Mouse (Mus musculus): ENCODE measurements around the gene Gadd45b. TPM values are rescaled to one million over a fixed set of nuclear protein-coding genes. Genes with fewer than 3 reads are reported as not detected.
A peak's percentile ranks its signal among the peaks of the same experiment; 100 is the strongest.

Gene Gadd45b
- polyA plus RNA-seq, 1 experiment from 2014 or later = 21.3 TPM

GRCm38 (mm10) chr10:80971533-80971932, 41.7 kb downstream of the Gadd45b start:
- Histone ChIP-seq H3K9ac (ENCODE audit: low read depth, low read length) (no peak overlapping the region), H3K9me3 (replicated peaks; ENCODE audit: control insufficient read depth, low read length) (peaks cover 4% of the 10 kb centered on the region; the same call in 1 of the 2 replicates)
- no peak for ATAC-seq (replicated peaks; ENCODE audit: insufficient number of reproducible peaks, low FRiP score, low TSS enrichment)

GRCm38 (mm10) chr10:80972071-80972987, 42.5 kb downstream of the Gadd45b start:
- Histone ChIP-seq H3K4me1 (ENCODE audit: control insufficient read depth, insufficient read depth, low read length) (peaks cover 11% of the 10 kb centered on the region), H3K4me2 (no peak overlapping the region), H3K27me3 (ENCODE audit: control insufficient read depth, insufficient read depth, low read length) (peaks cover 2% of the 10 kb centered on the region; the same call in 1 of the 2 replicates), H3K4me3 (ENCODE audit: low read depth, low read length) (no peak overlapping the region), H3K27ac (ENCODE audit: low read depth, low read length) (0 out of 2 replicates have a peak overlapping the region, but pooled peaks have one; percentile 41), H3K36me3 (ENCODE audit: control insufficient read depth, insufficient read depth, low read length) (no peaks in the 10 kb centered on the region), H3K9me3 (replicated peaks; ENCODE audit: control insufficient read depth, low read length) (peaks cover 4% of the 10 kb centered on the region; the same call in 1 of the 2 replicates), H3K9ac (ENCODE audit: low read depth, low read length) (no peak overlapping the region)
- ATAC-seq (replicated peaks; ENCODE audit: insufficient number of reproducible peaks, low FRiP score, low TSS enrichment) = no peak
- WGBS (ENCODE audit: insufficient replicate concordance) = 37% methylated on average over 11 of the region's 11 CpGs

More at GRCm38 (mm10) chr10:80971533-80971932, 41.7 kb downstream of the Gadd45b start:
- WGBS (ENCODE audit: insufficient replicate concordance) = 71% methylated on average over 15 of the region's 15 CpGs
- peaks cover 2% of the 10 kb centered on the region; the same call in 1 of the 2 replicates for H3K27me3 ChIP-seq (ENCODE audit: control insufficient read depth, insufficient read depth, low read length)
- no peaks in the 10 kb centered on the region for H3K36me3 ChIP-seq (ENCODE audit: control insufficient read depth, insufficient read depth, low read length)
- H3K27ac ChIP-seq (ENCODE audit: low read depth, low read length) = no peak overlapping the region
- no peak overlapping the region for H3K4me3 ChIP-seq (ENCODE audit: low read depth, low read length)
- peaks cover 11% of the 10 kb centered on the region for H3K4me1 ChIP-seq (ENCODE audit: control insufficient read depth, insufficient read depth, low read length)
- no peak overlapping the region for H3K4me2 ChIP-seq

- Histone ChIP-seq H3K27ac (ENCODE audit: low read depth, low read length) (no peak overlapping the region), H3K9ac (ENCODE audit: low read depth, low read length) (no peak overlapping the region), H3K9me3 (replicated peaks; ENCODE audit: control insufficient read depth, low read length) (peaks cover 4% of the 10 kb centered on the region; the same call in 1 of the 2 replicates), H3K27me3 (ENCODE audit: control insufficient read depth, insufficient read depth, low read length) (peaks cover 2% of the 10 kb centered on the region; the same call in 1 of the 2 replicates), H3K36me3 (ENCODE audit: control insufficient read depth, insufficient read depth, low read length) (no peaks in the 10 kb centered on the region), H3K4me3 (ENCODE audit: low read depth, low read length) (no peak overlapping the region), H3K4me2 (no peak overlapping the region), H3K4me1 (ENCODE audit: control insufficient read depth, insufficient read depth, low read length) (peaks cover 11% of the 10 kb centered on the region)
- no peak for ATAC-seq (replicated peaks; ENCODE audit: insufficient number of reproducible peaks, low FRiP score, low TSS enrichment)
- WGBS (ENCODE audit: insufficient replicate concordance) = 53% methylated on average over 1 of the region's 1 CpGs
These were observed 43.8 kb downstream of the Gadd45b start for GRCm38 (mm10) chr10:80973722-80974121.

GRCm38 (mm10) chr10:80975478-80975877, 45.6 kb downstream of the Gadd45b start:
- Histone ChIP-seq H3K27me3 (ENCODE audit: control insufficient read depth, insufficient read depth, low read length) (no peaks in the 10 kb centered on the region), H3K4me1 (ENCODE audit: control insufficient read depth, insufficient read depth, low read length) (peaks cover 11% of the 10 kb centered on the region), H3K36me3 (ENCODE audit: control insufficient read depth, insufficient read depth, low read length) (no peaks in the 10 kb centered on the region), H3K9me3 (replicated peaks; ENCODE audit: control insufficient read depth, low read length) (peaks cover 4% of the 10 kb centered on the region; the same call in 1 of the 2 replicates), H3K9ac (ENCODE audit: low read depth, low read length) (no peak overlapping the region), H3K4me3 (ENCODE audit: low read depth, low read length) (no peak overlapping the region), H3K27ac (ENCODE audit: low read depth, low read length) (no peak overlapping the region), H3K4me2 (no peak overlapping the region)
- no peak for ATAC-seq (replicated peaks; ENCODE audit: insufficient number of reproducible peaks, low FRiP score, low TSS enrichment)
- WGBS (ENCODE audit: insufficient replicate concordance) = 88% methylated on average over 11 of the region's 11 CpGs

GRCm38 (mm10) chr10:80981564-80982112, 51.8 kb downstream of the Gadd45b start:
- 58% methylated on average over 7 of the region's 7 CpGs for WGBS (ENCODE audit: insufficient replicate concordance)
- Histone ChIP-seq H3K9me3 (replicated peaks; ENCODE audit: control insufficient read depth, low read length) (no peaks in the 10 kb centered on the region), H3K36me3 (ENCODE audit: control insufficient read depth, insufficient read depth, low read length) (no peaks in the 10 kb centered on the region), H3K4me3 (ENCODE audit: low read depth, low read length) (no peak overlapping the region), H3K27me3 (ENCODE audit: control insufficient read depth, insufficient read depth, low read length) (peaks cover 25% of the 10 kb centered on the region), H3K9ac (ENCODE audit: low read depth, low read length) (no peak overlapping the region), H3K27ac (ENCODE audit: low read depth, low read length) (no peak overlapping the region), H3K4me1 (ENCODE audit: control insufficient read depth, insufficient read depth, low read length) (peaks cover 9% of the 10 kb centered on the region), H3K4me2 (no peak overlapping the region)
- ATAC-seq (replicated peaks; ENCODE audit: insufficient number of reproducible peaks, low FRiP score, low TSS enrichment) = no peak

Other genes starting within 250 kb of the Gadd45b start
- gene Mob3a, start 228.1 kb upstream of the Gadd45b start, polyA plus RNA-seq (2014; fragmentation: Nextera tagmentation; extraction: Ambion mirVana) = 38.9 and 39.0 TPM in 2 replicates
- gene Izumo4, start 227.9 kb upstream of the Gadd45b start, polyA plus RNA-seq (2014; fragmentation: Nextera tagmentation; extraction: Ambion mirVana) = 8.2 and 8.5 TPM in 2 replicates
- 51.5 and 59.3 TPM in 2 replicates for gene Ap3d1, start 187.8 kb upstream of the Gadd45b start, polyA plus RNA-seq (2014; fragmentation: Nextera tagmentation; extraction: Ambion mirVana)
- 23.1 and 27.3 TPM in 2 replicates for gene Dot1l, start 174.9 kb upstream of the Gadd45b start, polyA plus RNA-seq (2014; fragmentation: Nextera tagmentation; extraction: Ambion mirVana)
- 68.6 and 68.7 TPM in 2 replicates for gene Sf3a2, start 131.9 kb upstream of the Gadd45b start, polyA plus RNA-seq (2014; fragmentation: Nextera tagmentation; extraction: Ambion mirVana)
- gene Plekhj1, start 131.4 kb upstream of the Gadd45b start, polyA plus RNA-seq (2014; fragmentation: Nextera tagmentation; extraction: Ambion mirVana) = 89.0 and 97.7 TPM in 2 replicates
- gene Amh, start 124.8 kb upstream of the Gadd45b start, polyA plus RNA-seq (2014; fragmentation: Nextera tagmentation; extraction: Ambion mirVana) = 0.11 TPM in 1 of 2 replicates, not detected in the other
- gene Jsrp1, start 116.6 kb upstream of the Gadd45b start, polyA plus RNA-seq (2014; fragmentation: Nextera tagmentation; extraction: Ambion mirVana) = 8.0 and 10.0 TPM in 2 replicates
- gene Oaz1, start 103.4 kb upstream of the Gadd45b start, polyA plus RNA-seq (2014; fragmentation: Nextera tagmentation; extraction: Ambion mirVana) = 1,894 and 1,935 TPM in 2 replicates
- 0.14 TPM in 1 of 2 replicates, not detected in the other for gene Lingo3, start 86.0 kb upstream of the Gadd45b start, polyA plus RNA-seq (2014; fragmentation: Nextera tagmentation; extraction: Ambion mirVana)
- gene Lsm7, start 74.9 kb upstream of the Gadd45b start, polyA plus RNA-seq (2014; fragmentation: Nextera tagmentation; extraction: Ambion mirVana) = 201 and 218 TPM in 2 replicates
- gene Sppl2b, start 74.8 kb upstream of the Gadd45b start, polyA plus RNA-seq (2014; fragmentation: Nextera tagmentation; extraction: Ambion mirVana) = 22.9 and 26.3 TPM in 2 replicates
- not detected in 2 replicates for gene Tmprss9, start 58.2 kb upstream of the Gadd45b start, polyA plus RNA-seq (2014; fragmentation: Nextera tagmentation; extraction: Ambion mirVana)
- gene Timm13, start 29.1 kb upstream of the Gadd45b start, polyA plus RNA-seq (2014; fragmentation: Nextera tagmentation; extraction: Ambion mirVana) = 300 and 340 TPM in 2 replicates
- gene Lmnb2, start 11.8 kb upstream of the Gadd45b start, polyA plus RNA-seq (2014; fragmentation: Nextera tagmentation; extraction: Ambion mirVana) = 7.9 and 11.6 TPM in 2 replicates
- 1.4 TPM in 2 replicates for gene Gng7, start 84.9 kb downstream of the Gadd45b start, polyA plus RNA-seq (2014; fragmentation: Nextera tagmentation; extraction: Ambion mirVana)
- 0.13 TPM in 1 of 2 replicates, not detected in the other for gene Diras1, start 95.6 kb downstream of the Gadd45b start, polyA plus RNA-seq (2014; fragmentation: Nextera tagmentation; extraction: Ambion mirVana)
- 3.9 and 4.1 TPM in 2 replicates for gene Slc39a3, start 107.4 kb downstream of the Gadd45b start, polyA plus RNA-seq (2014; fragmentation: Nextera tagmentation; extraction: Ambion mirVana)
- gene Sgta, start 130.1 kb downstream of the Gadd45b start, polyA plus RNA-seq (2014; fragmentation: Nextera tagmentation; extraction: Ambion mirVana) = 130 and 159 TPM in 2 replicates
- gene Thop1, start 140.0 kb downstream of the Gadd45b start, polyA plus RNA-seq (2014; fragmentation: Nextera tagmentation; extraction: Ambion mirVana) = 30.9 and 31.1 TPM in 2 replicates
- 0.37 and 1.0 TPM in 2 replicates for gene Creb3l3, start 168.8 kb downstream of the Gadd45b start, polyA plus RNA-seq (2014; fragmentation: Nextera tagmentation; extraction: Ambion mirVana)
- gene Map2k2, start 175.8 kb downstream of the Gadd45b start, polyA plus RNA-seq (2014; fragmentation: Nextera tagmentation; extraction: Ambion mirVana) = 153 and 154 TPM in 2 replicates
- gene Zbtb7a, start 205.1 kb downstream of the Gadd45b start, polyA plus RNA-seq (2014; fragmentation: Nextera tagmentation; extraction: Ambion mirVana) = 10.6 and 10.8 TPM in 2 replicates
- gene Pias4, start 237.8 kb downstream of the Gadd45b start, polyA plus RNA-seq (2014; fragmentation: Nextera tagmentation; extraction: Ambion mirVana) = 39.4 and 39.7 TPM in 2 replicates
- 313 and 338 TPM in 2 replicates for gene Eef2, start 246.6 kb downstream of the Gadd45b start, polyA plus RNA-seq (2014; fragmentation: Nextera tagmentation; extraction: Ambion mirVana)